Mouse (Mus musculus) heart, postnatal 14 days (tissue): ENCODE results near the gene Gadd45b. TPM values are rescaled to one million over a fixed set of nuclear protein-coding genes. Genes with fewer than 3 reads are reported as not detected.
A peak's percentile ranks its signal among the peaks of the same experiment; 100 is the strongest.

Experiments
- DNase-seq, 2 experiments: peaks; one replicate each; pipeline ENCODE4 v3.0.0; 2021 to 2022
- intact Hi-C: fragments of 180-260 bp; cut with DNase I; formaldehyde crosslinking; loops from one replicate; pipeline ENCODE4 v1.15.1; 2025
- long read RNA-seq, 2 experiments: library from polyadenylated mRNA; stranded (forward); transcript quantifications; one replicate each; pipeline ENCODE4 v2.0.0; 2021
- total RNA-seq, 2 experiments: library from RNA; stranded (reverse); gene quantifications; 2 replicates each; pipeline ENCODE4 v1.2.3; 2021

Gadd45b gene
- 10 to 100 TPM; 13.6 to 17.2 TPM for total RNA-seq
- long read RNA-seq, experiment 1, transcript Gadd45b-201 (4 exons, 1,284 nt), result major isoform, 7 of 8 reads
- long read RNA-seq, experiment 1, partial matches to known transcripts, result 0 of 8 reads
- long read RNA-seq, experiment 1, other reads (novel, unspliced or antisense), result 1 of 8 reads
- long read RNA-seq, experiment 2, partial matches to known transcripts, result 0 of 2 reads
- long read RNA-seq, experiment 2, other reads (novel, unspliced or antisense), result 0 of 2 reads

- peak; percentile 98 to 99 for DNase-seq
- intact Hi-C loops, result loop anchor here (2.0 kb wide), 1 partner anchor 65 kb away; no protein-coding TSS in a partner anchor
Observed at GRCm38 (mm10) chr10:80929299-80930226, at the start of gene Gadd45b. Gadd45b (plus strand) TSS chr10:80930073.

GRCm38 (mm10) chr10:80880131-80880641, 49.7 kb upstream of the Gadd45b start:
- intact Hi-C loops, result no loop called here
- DNase-seq, result peak; percentile 74 to 81

GRCm38 (mm10) chr10:80880901-80881300, 49.0 kb upstream of the Gadd45b start:
- DNase-seq, result no peak
- intact Hi-C loops, result loop anchor here (1.0 kb wide), 1 partner anchor 114 kb away; no protein-coding TSS in a partner anchor

- peak; percentile 73 to 85 for DNase-seq
- intact Hi-C loops, result loop anchor here (1.0 kb wide), 1 partner anchor 114 kb away; no protein-coding TSS in a partner anchor
Observed at GRCm38 (mm10) chr10:80881301-80881700, 48.6 kb upstream of the Gadd45b start.

GRCm38 (mm10) chr10:80887181-80887580, 42.7 kb upstream of the Gadd45b start:
- intact Hi-C loops, result no loop called here

GRCm38 (mm10) chr10:80895100-80895499, 34.8 kb upstream of the Gadd45b start:
- intact Hi-C loops, result no loop called here
- DNase-seq, result no peak

More at GRCm38 (mm10) chr10:80887181-80887580, 42.7 kb upstream of the Gadd45b start:
- DNase-seq, result peak; percentile 77 to 83

GRCm38 (mm10) chr10:80895697-80896096, 34.2 kb upstream of the Gadd45b start:
- DNase-seq, result no peak
- intact Hi-C loops, result no loop called here

GRCm38 (mm10) chr10:80896581-80897485, 33.0 kb upstream of the Gadd45b start:
- intact Hi-C loops, result no loop called here
- DNase-seq, result no peak

- intact Hi-C loops, result no loop called here
- DNase-seq, result no peak
Observed at GRCm38 (mm10) chr10:80897861-80898510, 31.9 kb upstream of the Gadd45b start.

GRCm38 (mm10) chr10:80899074-80899473, 30.8 kb upstream of the Gadd45b start:
- DNase-seq, result no peak
- intact Hi-C loops, result no loop called here

GRCm38 (mm10) chr10:80899591-80900317, 30.1 kb upstream of the Gadd45b start:
- DNase-seq, result no peak
- intact Hi-C loops, result no loop called here

GRCm38 (mm10) chr10:80900318-80901247, 29.3 kb upstream of the Gadd45b start, which contains the start of gene Timm13:
Timm13 (minus strand) TSS chr10:80900969.
- peak; percentile 95 for DNase-seq
- intact Hi-C loops, result no loop called here

GRCm38 (mm10) chr10:80901409-80902272, 28.2 kb upstream of the Gadd45b start:
- intact Hi-C loops, result no loop called here

GRCm38 (mm10) chr10:80902273-80902940, 27.5 kb upstream of the Gadd45b start:
- DNase-seq, result no peak
- intact Hi-C loops, result no loop called here

More at GRCm38 (mm10) chr10:80901409-80902272, 28.2 kb upstream of the Gadd45b start:
- DNase-seq, result no peak

- intact Hi-C loops, result no loop called here
- no peak for DNase-seq
Observed at GRCm38 (mm10) chr10:80903282-80903681, 26.6 kb upstream of the Gadd45b start.
